13 mouse cellular contexts compared by ENCODE assay signal in genomic region chr1:151104806-151105205, GRCm38 (mm10).
"Had no signal": no experiment of that assay in that cellular context is flagged by ENCODE, and none has a peak within 500 bp of the region (broad histone marks: within the 10 kb centered on the region; RNA-seq: fewer than 3 reads in every experiment).

No protein-coding gene starts in this region.

- ATAC-seq: intestine, embryonic 16.5 days; midbrain, embryonic 15.5 days had no signal

- H3K36me3 ChIP-seq: limb, embryonic 12.5 days; limb, embryonic 15.5 days; lung, embryonic 15.5 days; midbrain, embryonic 12.5 days; midbrain, embryonic 15.5 days had no signal

- H3K27me3 ChIP-seq: limb, embryonic 12.5 days; limb, embryonic 15.5 days; lung, embryonic 15.5 days; midbrain, embryonic 12.5 days; midbrain, embryonic 15.5 days had no signal

- H3K9me3 ChIP-seq: limb, embryonic 12.5 days; limb, embryonic 15.5 days; lung, embryonic 15.5 days; midbrain, embryonic 12.5 days; midbrain, embryonic 15.5 days had no signal

- H3K9ac ChIP-seq: limb, embryonic 12.5 days; limb, embryonic 15.5 days; liver, embryonic 14.5 days; lung, embryonic 15.5 days; midbrain, embryonic 12.5 days; midbrain, embryonic 15.5 days had no signal

- H3K4me3 ChIP-seq: limb, embryonic 12.5 days; limb, embryonic 15.5 days; lung, embryonic 15.5 days; midbrain, embryonic 12.5 days; midbrain, embryonic 15.5 days; myocyte had no signal

- H3K27ac ChIP-seq: limb, embryonic 12.5 days; limb, embryonic 15.5 days; liver, embryonic 14.5 days; lung, embryonic 15.5 days; midbrain, embryonic 12.5 days; midbrain, embryonic 15.5 days had no signal

- DNase-seq: kidney, adult 18-20 months; kidney, postnatal 4 days; layer of hippocampus, adult 9-11 months; lung, postnatal 10 days; thymus, postnatal 25 days had no signal

- H3K4me1 ChIP-seq: lung, embryonic 15.5 days; midbrain, embryonic 12.5 days; midbrain, embryonic 15.5 days had no signal

- H3K4me2 ChIP-seq: limb, embryonic 12.5 days; limb, embryonic 15.5 days; lung, embryonic 15.5 days; midbrain, embryonic 12.5 days; midbrain, embryonic 15.5 days had no signal
